Mouse (Mus musculus): Measurements from ENCODE around the gene Snx18.

The Snx18 gene

DNA sequence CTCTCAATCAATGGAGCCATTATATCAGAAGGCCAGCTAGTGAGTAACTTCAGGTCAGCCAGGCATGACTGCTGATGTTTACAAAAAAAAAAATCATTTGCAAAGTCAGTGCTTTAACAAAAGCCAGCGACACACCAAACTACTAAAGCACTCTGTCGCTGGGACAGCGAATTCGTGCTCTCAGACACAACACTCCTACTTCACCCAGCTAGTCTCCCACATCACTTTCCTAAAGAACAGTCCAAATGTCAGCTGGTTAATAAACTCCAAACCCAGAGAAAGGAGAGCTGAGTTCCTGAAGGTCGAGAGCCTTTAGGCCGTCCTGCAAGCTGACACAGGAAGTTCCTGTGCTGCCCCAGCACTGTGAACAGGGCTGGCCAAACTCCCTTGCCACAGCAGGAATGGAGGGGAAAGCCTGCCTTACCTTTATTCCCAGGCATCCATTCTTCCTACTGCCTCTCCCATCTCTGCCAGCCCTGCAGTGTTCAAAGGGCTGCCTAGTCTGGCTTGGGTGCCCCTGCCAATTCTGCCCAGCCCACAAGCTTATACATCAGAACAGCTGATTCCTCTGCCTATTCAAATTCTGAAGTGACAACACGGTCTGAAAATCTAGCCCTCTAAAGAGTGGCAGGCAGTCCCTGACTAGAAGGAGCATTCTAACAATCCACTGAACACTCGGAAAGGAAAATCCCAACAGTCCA is 2.2 kb downstream of the Snx18 start:
- CTCF ChIA-PET: no interaction called here

DNA sequence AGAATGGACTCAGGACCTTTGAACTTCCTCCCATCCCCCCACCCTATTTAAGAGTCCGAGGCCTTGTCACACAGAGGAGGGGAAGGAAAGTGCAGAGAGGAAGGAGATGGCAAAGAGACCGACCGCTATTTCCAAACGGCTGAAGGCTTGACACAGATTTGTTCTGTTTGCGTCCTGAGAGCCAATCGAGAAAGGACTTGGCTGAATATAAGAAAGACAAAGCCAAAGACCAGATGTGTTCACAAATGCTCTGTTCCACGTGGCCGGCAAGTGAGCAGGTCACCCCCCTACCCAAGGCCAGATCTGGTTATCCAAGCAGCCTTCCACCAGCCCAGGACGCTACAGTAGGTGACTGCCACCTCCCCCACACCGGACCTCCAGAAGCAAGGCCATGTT is 2.8 kb downstream of the Snx18 start:
- CTCF ChIA-PET: no interaction called here

DNA sequence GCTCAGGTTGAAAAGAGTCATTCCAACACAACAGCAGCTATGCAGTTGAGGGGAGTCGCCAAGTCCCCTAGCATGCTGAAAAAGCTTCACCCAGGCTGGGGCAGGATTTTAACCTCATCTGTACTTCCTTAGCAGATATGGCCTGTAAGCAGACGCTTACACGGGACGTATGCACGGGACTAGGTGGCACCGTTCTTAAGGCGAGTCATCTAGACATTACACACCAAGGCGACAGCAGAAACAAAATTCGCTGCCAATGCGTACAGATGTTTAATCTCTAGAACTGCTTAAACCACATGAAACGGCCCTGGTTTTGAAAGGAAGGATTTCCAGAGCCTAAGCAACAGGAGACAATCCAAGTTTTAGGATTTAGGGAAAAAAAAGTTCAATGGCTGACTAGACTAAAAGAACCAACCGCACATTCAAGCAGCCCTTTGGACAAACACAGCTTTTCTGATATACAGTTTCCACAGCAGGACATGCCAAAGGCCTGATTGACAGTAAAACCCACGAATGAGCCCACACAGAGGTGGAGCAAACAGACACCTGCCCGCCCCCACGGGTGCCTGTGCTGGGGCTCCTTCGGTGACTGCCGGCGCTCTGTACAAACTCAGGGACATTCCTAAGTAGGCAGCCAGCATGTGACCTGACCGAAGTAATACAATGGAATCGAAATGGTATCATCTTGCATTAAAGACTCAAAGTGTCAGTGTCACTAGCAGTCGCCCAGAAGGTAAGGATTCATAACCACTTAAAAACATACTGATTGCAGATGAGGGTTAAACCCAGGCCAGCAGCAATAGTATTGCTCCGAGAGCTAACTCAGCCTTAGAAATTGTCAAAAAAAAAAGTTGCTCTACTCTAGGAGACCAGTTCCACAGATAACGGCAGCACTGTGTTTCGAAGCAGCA is 3.5 kb downstream of the Snx18 start:
- CTCF ChIA-PET: interaction anchor here (0.7 kb wide), 1 partner anchor 348 kb away, joined by 3 read pairs; no protein-coding TSS in a partner anchor

- CTCF ChIA-PET: no interaction called here
Observed at GRCm38 (mm10) chr13:113613882-113614281, 4.5 kb downstream of the Snx18 start.

- CTCF ChIA-PET: no interaction called here
Observed at GRCm38 (mm10) chr13:113613341-113613740, 5.0 kb downstream of the Snx18 start.

DNA sequence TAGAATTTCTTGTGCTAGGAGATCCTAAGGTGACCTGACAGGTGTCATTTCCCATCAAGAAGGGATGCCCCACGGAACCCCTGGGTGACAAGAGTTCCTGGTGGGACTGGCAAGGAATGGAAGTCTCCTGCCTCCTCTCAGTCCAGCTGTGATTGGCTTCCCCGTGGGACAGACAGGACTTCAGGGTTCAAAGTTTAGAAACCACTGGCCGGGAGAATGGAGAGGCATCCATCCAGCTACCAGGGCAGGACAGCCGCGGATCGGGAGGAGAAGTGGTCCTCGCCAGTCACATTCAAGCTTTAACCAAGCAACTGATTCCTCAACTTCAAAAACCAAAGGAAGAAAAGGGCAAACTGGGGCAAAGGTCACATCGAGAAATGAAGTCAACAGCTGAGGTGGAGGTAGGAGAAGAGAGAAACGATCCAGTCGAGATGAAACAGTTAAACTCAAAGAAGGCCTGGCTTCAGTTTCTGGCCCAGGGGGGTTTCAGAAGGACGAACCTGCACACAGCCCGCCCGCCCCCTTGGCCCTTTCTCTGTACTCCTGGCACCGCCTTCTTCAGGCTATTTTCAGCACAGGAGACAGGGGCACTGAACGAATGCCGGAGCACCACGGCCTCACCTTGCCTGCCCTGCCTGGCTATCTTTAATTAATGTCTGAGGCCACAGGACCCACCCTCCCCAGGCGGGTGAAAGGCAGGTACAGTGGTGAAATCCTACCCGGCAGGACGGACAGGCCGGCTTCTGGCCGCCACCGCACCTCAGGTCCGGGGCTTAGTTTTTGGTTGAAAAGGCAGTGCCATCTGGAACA is 6.0 kb downstream of the Snx18 start:
- CTCF ChIA-PET: no interaction called here

- CTCF ChIA-PET: no interaction called here
Observed at GRCm38 (mm10) chr13:113610732-113611500, 7.4 kb downstream of the Snx18 start.

- CTCF ChIA-PET: no interaction called here
Observed at GRCm38 (mm10) chr13:113609429-113609828, 8.9 kb downstream of the Snx18 start.

DNA sequence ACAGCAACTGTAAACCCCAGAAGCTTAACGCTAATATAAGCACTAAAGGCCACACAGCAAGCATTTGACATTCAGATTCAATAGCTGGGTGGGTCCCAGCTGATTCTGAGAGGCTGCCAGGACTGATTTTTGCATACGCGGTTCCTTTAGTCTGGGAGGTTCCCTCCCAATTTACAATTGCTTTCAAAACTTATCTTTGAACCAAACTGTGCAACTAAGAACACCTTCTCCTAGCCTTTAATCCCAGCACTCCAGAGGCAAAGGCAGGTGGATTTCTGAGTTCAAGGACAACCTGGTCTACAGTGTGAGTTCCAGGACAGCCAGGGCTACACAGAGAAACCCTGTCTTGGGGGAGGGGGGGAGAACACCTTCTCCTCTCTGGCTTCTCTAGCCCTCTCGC is 10.5 kb downstream of the Snx18 start:
- CTCF ChIA-PET: no interaction called here

DNA sequence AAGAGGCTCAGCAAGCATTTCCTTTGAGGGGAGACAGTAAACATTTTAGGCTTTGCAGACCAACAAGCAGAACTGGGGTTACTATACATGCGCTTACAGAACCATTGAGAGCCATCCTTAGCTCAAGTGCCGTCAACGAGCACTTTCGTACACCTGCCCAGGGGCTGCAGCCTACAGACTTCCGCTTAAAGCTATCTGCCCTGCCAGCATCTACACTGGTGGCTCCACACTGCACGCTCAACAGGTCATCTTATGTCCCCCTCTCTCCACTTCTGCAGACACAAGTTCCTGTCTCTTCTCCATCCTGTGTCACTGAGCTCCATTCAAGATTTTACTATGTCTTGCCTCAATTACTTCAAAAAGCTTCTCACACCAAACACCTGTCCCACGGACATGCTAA is 11.0 kb downstream of the Snx18 start:
- CTCF ChIA-PET: no interaction called here

GRCm38 (mm10) chr13:113606741-113607358 is 11.5 kb downstream of the Snx18 start:
- CTCF ChIA-PET: interaction anchor here (0.7 kb wide), 1 partner anchor 222 kb away, joined by 5 read pairs; no protein-coding TSS in a partner anchor

GRCm38 (mm10) chr13:113606131-113606530 is 12.2 kb downstream of the Snx18 start:
- CTCF ChIA-PET: interaction anchor here (0.7 kb wide), 1 partner anchor 221 kb away, joined by 5 read pairs; no protein-coding TSS in a partner anchor

DNA sequence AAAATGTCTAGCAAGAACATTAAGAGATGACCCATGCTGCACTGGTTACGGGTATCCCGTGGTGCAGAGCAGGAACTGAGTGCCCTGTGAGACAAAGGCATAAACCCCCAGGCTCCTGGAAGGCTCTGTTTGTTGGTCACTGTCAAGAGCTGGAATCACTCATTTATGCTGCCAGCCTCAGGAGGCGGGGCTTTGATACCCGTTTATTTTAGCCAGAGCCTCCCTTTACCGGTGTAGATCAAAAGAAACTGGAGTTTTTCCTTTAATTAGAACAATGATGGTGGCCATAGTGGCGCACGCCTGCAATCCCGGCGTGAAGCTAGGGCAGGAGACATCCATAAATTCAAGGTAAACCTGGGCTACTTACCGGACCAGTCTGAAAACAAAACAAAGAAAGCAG is 12.7 kb downstream of the Snx18 start:
- CTCF ChIA-PET: no interaction called here

- CTCF ChIA-PET: no interaction called here
Observed at GRCm38 (mm10) chr13:113604321-113604720, 14.0 kb downstream of the Snx18 start.

GRCm38 (mm10) chr13:113602882-113603342 is 15.5 kb downstream of the Snx18 start:
- CTCF ChIA-PET: interaction anchor here (0.5 kb wide), 1 partner anchor 27 kb away, joined by 3 read pairs; no protein-coding TSS in a partner anchor

GRCm38 (mm10) chr13:113601831-113602604 is 16.3 kb downstream of the Snx18 start:
- CTCF ChIA-PET: no interaction called here

DNA sequence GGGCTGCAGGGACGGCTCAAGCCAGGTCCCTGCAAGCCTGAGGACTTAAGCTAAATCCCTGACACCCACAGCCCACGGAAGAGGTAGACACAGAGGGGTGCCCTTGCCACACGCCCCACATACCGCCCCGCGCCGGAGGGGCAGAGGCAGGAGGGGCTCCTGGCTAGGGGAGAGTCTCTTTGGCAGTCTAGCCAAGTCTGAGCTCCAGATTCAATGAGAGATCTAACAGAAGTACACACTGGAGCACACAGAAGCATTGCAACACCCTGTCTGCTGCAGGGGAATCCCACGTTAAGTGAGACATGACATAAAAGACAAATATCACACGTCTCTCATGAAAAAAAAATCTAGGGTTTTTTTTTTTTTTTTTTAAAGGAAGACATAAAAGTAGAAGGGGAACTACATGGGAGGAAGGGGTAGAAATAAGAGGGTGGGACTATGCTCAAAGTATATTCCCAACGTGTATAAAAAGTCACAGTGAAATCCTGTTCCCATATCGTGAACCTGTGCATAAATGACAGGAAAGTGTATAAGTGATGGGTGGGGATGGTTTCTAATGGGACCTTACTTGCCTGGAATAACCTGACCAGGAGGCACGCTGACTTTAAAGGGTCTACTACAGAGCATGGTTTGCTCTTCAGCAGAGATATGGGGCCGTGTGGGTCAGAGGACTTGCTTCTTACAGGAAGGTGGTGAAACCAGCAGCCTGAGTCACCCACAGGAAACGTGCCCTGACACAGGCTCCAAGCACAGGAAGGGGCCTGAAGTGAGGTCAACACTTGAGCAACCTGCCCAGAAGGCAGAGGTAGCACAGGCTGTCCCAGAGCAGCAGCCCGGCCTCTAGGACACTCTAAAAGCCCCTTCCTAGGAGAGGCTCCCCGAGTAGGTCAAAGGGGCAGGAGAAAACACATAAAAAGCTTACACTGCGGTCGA is 17.6 kb downstream of the Snx18 start:
- CTCF ChIA-PET: no interaction called here

DNA sequence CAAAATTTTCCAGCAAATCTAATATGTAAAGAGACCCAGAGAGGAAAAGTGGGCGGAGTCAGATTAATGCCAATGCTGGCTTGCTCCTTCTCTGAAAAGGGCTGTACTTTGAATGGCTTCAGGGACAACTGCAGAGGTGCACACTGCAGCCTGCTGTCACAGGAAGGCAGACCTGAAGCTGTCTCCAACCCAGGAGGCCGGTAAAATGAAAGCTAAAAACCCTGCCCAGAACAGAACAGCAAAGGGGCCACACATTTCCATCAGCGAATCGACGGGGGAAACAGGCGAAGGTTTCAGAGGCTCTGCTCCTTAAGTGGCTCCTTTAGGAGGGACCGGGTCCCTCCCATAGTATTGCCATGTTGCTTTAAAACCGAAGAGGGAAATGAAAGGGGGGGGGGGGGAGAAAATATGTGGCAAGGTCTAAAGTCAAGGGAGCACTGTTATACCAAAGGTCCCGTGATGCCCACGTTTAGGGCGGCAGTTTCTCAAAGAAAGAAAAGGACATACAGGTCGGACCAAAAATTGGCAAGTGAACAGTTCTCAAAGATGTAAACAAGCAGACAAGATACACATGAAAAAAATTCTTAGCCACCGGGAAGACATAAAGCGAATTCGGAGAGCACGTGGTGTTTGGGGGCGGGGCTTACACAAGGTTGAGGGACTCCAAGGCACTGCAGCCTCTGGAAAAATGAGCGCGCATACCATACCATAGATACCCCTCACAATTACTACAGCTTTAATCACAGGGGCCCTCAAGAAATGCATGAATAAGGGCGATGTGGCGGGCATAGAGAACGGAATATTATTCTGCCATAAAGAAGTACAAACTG is 18.4 kb downstream of the Snx18 start:
- CTCF ChIA-PET: interaction anchor here (0.6 kb wide), 1 partner anchor 28 kb away, joined by 4 read pairs; no protein-coding TSS in a partner anchor

Data from spleen, embryonic (tissue).